Mouse (Mus musculus): ENCODE results near the gene Krtap5-1. TPM values are rescaled to one million over a fixed set of nuclear protein-coding genes. Genes with fewer than 3 reads are reported as not detected.
"Not testable (repeated sequence)": the region's sequence is repeated elsewhere in the genome, so short reads cannot be mapped to it uniquely, and the experiment has no call there.

Gene Krtap5-1
- not detected in 2 replicates for polyA plus RNA-seq (2014; fragmentation: Nextera tagmentation; extraction: Ambion mirVana)

GRCm38 (mm10) chr7:142297018-142297417 lies at the start of gene Krtap5-1:
TSS of gene Krtap5-1 (minus strand) at chr7:142297118.
- not testable (repeated sequence) for H3K36me3 ChIP-seq (ENCODE audit: control insufficient read depth, insufficient read depth, low read length); ATAC-seq; H3K27me3 ChIP-seq (replicated peaks; ENCODE audit: control insufficient read depth, insufficient read depth, low read length); H3K4me3 ChIP-seq (ENCODE audit: low read depth, low read length); H3K4me2 ChIP-seq (ENCODE audit: low read length); H3K27ac ChIP-seq (ENCODE audit: low read depth, low read length); H3K4me1 ChIP-seq (ENCODE audit: control insufficient read depth, insufficient read depth, low read length); H3K9ac ChIP-seq (ENCODE audit: low read length); DNase-seq (ENCODE audit: low spot score); H3K9me3 ChIP-seq (replicated peaks; ENCODE audit: control insufficient read depth, low read length)

- Histone ChIP-seq H3K9me3 (replicated peaks; ENCODE audit: control insufficient read depth, low read length) (no peaks in the 10 kb centered on the region), H3K9ac (ENCODE audit: low read length) (no peak overlapping the region), H3K4me2 (ENCODE audit: low read length) (no peak overlapping the region), H3K36me3 (ENCODE audit: control insufficient read depth, insufficient read depth, low read length) (no peaks in the 10 kb centered on the region), H3K4me1 (ENCODE audit: control insufficient read depth, insufficient read depth, low read length) (no peaks in the 10 kb centered on the region), H3K27me3 (replicated peaks; ENCODE audit: control insufficient read depth, insufficient read depth, low read length) (no peaks in the 10 kb centered on the region), H3K27ac (ENCODE audit: low read depth, low read length) (no peak overlapping the region), H3K4me3 (ENCODE audit: low read depth, low read length) (no peak overlapping the region)
- ATAC-seq (no peak), DNase-seq (ENCODE audit: low spot score) (no peak)
- WGBS = 80% methylated on average over 3 of the region's 3 CpGs
These were observed 45.3 kb upstream of the Krtap5-1 start for GRCm38 (mm10) chr7:142342247-142342640.

GRCm38 (mm10) chr7:142341564-142342246 lies 44.8 kb upstream of the Krtap5-1 start:
- DNase-seq (ENCODE audit: low spot score) = no peak
- no peaks in the 10 kb centered on the region for H3K4me1 ChIP-seq (ENCODE audit: control insufficient read depth, insufficient read depth, low read length)
- H3K27me3 ChIP-seq (replicated peaks; ENCODE audit: control insufficient read depth, insufficient read depth, low read length) = no peaks in the 10 kb centered on the region
- no peak for ATAC-seq
- no peaks in the 10 kb centered on the region for H3K9me3 ChIP-seq (replicated peaks; ENCODE audit: control insufficient read depth, low read length)
- H3K4me3 ChIP-seq (ENCODE audit: low read depth, low read length) = no peak overlapping the region
- H3K27ac ChIP-seq (ENCODE audit: low read depth, low read length) = no peak overlapping the region
- WGBS = 82% methylated on average over 10 of the region's 10 CpGs
- no peak overlapping the region for H3K4me2 ChIP-seq (ENCODE audit: low read length)
- H3K9ac ChIP-seq (ENCODE audit: low read length) = no peak overlapping the region
- H3K36me3 ChIP-seq (ENCODE audit: control insufficient read depth, insufficient read depth, low read length) = no peaks in the 10 kb centered on the region

- no peak overlapping the region for H3K9ac ChIP-seq (ENCODE audit: low read length)
- H3K4me2 ChIP-seq (ENCODE audit: low read length) = no peak overlapping the region
- no peak for ATAC-seq
- H3K27me3 ChIP-seq (replicated peaks; ENCODE audit: control insufficient read depth, insufficient read depth, low read length) = no peaks in the 10 kb centered on the region
- no peaks in the 10 kb centered on the region for H3K9me3 ChIP-seq (replicated peaks; ENCODE audit: control insufficient read depth, low read length)
- H3K4me1 ChIP-seq (ENCODE audit: control insufficient read depth, insufficient read depth, low read length) = no peaks in the 10 kb centered on the region
- no peak for DNase-seq (ENCODE audit: low spot score)
- no peaks in the 10 kb centered on the region for H3K36me3 ChIP-seq (ENCODE audit: control insufficient read depth, insufficient read depth, low read length)
- no peak overlapping the region for H3K4me3 ChIP-seq (ENCODE audit: low read depth, low read length)
- 59% methylated on average over 10 of the region's 10 CpGs for WGBS
- H3K27ac ChIP-seq (ENCODE audit: low read depth, low read length) = no peak overlapping the region
These were observed 43.5 kb upstream of the Krtap5-1 start for GRCm38 (mm10) chr7:142340269-142340970.

- DNase-seq (ENCODE audit: low spot score) (peak; percentile 29), ATAC-seq (no peak)
- H3K4me3 ChIP-seq (ENCODE audit: low read depth, low read length) = no peak overlapping the region
- H3K27ac ChIP-seq (ENCODE audit: low read depth, low read length) = no peak overlapping the region
- WGBS = 64% methylated on average over 8 of the region's 8 CpGs
- H3K9ac ChIP-seq (ENCODE audit: low read length) = no peak overlapping the region
- H3K4me2 ChIP-seq (ENCODE audit: low read length) = no peak overlapping the region
- no peaks in the 10 kb centered on the region for H3K27me3 ChIP-seq (replicated peaks; ENCODE audit: control insufficient read depth, insufficient read depth, low read length)
- no peaks in the 10 kb centered on the region for H3K36me3 ChIP-seq (ENCODE audit: control insufficient read depth, insufficient read depth, low read length)
- no peaks in the 10 kb centered on the region for H3K9me3 ChIP-seq (replicated peaks; ENCODE audit: control insufficient read depth, low read length)
- no peaks in the 10 kb centered on the region for H3K4me1 ChIP-seq (ENCODE audit: control insufficient read depth, insufficient read depth, low read length)
These were observed 38.2 kb upstream of the Krtap5-1 start for GRCm38 (mm10) chr7:142335151-142335550.

GRCm38 (mm10) chr7:142334246-142334645 lies 37.3 kb upstream of the Krtap5-1 start:
- no peak overlapping the region for H3K9ac ChIP-seq (ENCODE audit: low read length)
- H3K9me3 ChIP-seq (replicated peaks; ENCODE audit: control insufficient read depth, low read length) = no peaks in the 10 kb centered on the region
- H3K36me3 ChIP-seq (ENCODE audit: control insufficient read depth, insufficient read depth, low read length) = no peaks in the 10 kb centered on the region
- H3K4me1 ChIP-seq (ENCODE audit: control insufficient read depth, insufficient read depth, low read length) = no peaks in the 10 kb centered on the region
- no peak overlapping the region for H3K4me3 ChIP-seq (ENCODE audit: low read depth, low read length)
- H3K27ac ChIP-seq (ENCODE audit: low read depth, low read length) = no peak overlapping the region
- DNase-seq (ENCODE audit: low spot score) (peak; percentile 95), ATAC-seq (peak; percentile 84)
- H3K4me2 ChIP-seq (ENCODE audit: low read length) = no peak overlapping the region
- H3K27me3 ChIP-seq (replicated peaks; ENCODE audit: control insufficient read depth, insufficient read depth, low read length) = no peaks in the 10 kb centered on the region
- 6% methylated on average over 3 of the region's 3 CpGs for WGBS

- not testable (repeated sequence) for ATAC-seq
- 57% methylated on average over 3 of the region's 9 CpGs for WGBS
These were observed 35.8 kb upstream of the Krtap5-1 start for GRCm38 (mm10) chr7:142332741-142333140.

GRCm38 (mm10) chr7:142331281-142331680 lies 34.4 kb upstream of the Krtap5-1 start:
- no peaks in the 10 kb centered on the region for H3K9me3 ChIP-seq (replicated peaks; ENCODE audit: control insufficient read depth, low read length)
- H3K27ac ChIP-seq (ENCODE audit: low read depth, low read length) = no peak overlapping the region
- no peaks in the 10 kb centered on the region for H3K27me3 ChIP-seq (replicated peaks; ENCODE audit: control insufficient read depth, insufficient read depth, low read length)
- H3K4me3 ChIP-seq (ENCODE audit: low read depth, low read length) = no peak overlapping the region
- no peak overlapping the region for H3K9ac ChIP-seq (ENCODE audit: low read length)
- no peak for DNase-seq (ENCODE audit: low spot score)
- no peak for ATAC-seq
- WGBS = 85% methylated on average over 4 of the region's 4 CpGs
- no peak overlapping the region for H3K4me2 ChIP-seq (ENCODE audit: low read length)
- no peaks in the 10 kb centered on the region for H3K36me3 ChIP-seq (ENCODE audit: control insufficient read depth, insufficient read depth, low read length)
- H3K4me1 ChIP-seq (ENCODE audit: control insufficient read depth, insufficient read depth, low read length) = no peaks in the 10 kb centered on the region

More at GRCm38 (mm10) chr7:142332741-142333140, 35.8 kb upstream of the Krtap5-1 start:
- H3K4me2 ChIP-seq (ENCODE audit: low read length); H3K4me3 ChIP-seq (ENCODE audit: low read depth, low read length); H3K36me3 ChIP-seq (ENCODE audit: control insufficient read depth, insufficient read depth, low read length); H3K27ac ChIP-seq (ENCODE audit: low read depth, low read length); H3K9me3 ChIP-seq (replicated peaks; ENCODE audit: control insufficient read depth, low read length); DNase-seq (ENCODE audit: low spot score); H3K9ac ChIP-seq (ENCODE audit: low read length); H3K4me1 ChIP-seq (ENCODE audit: control insufficient read depth, insufficient read depth, low read length); H3K27me3 ChIP-seq (replicated peaks; ENCODE audit: control insufficient read depth, insufficient read depth, low read length): not testable (repeated sequence)

- no peaks in the 10 kb centered on the region for H3K9me3 ChIP-seq (replicated peaks; ENCODE audit: control insufficient read depth, low read length)
- no peaks in the 10 kb centered on the region for H3K27me3 ChIP-seq (replicated peaks; ENCODE audit: control insufficient read depth, insufficient read depth, low read length)
- no peak overlapping the region for H3K9ac ChIP-seq (ENCODE audit: low read length)
- 89% methylated on average over 9 of the region's 9 CpGs for WGBS
- H3K4me2 ChIP-seq (ENCODE audit: low read length) = no peak overlapping the region
- H3K4me1 ChIP-seq (ENCODE audit: control insufficient read depth, insufficient read depth, low read length) = no peaks in the 10 kb centered on the region
- DNase-seq (ENCODE audit: low spot score) (no peak), ATAC-seq (no peak)
- H3K36me3 ChIP-seq (ENCODE audit: control insufficient read depth, insufficient read depth, low read length) = no peaks in the 10 kb centered on the region
- H3K4me3 ChIP-seq (ENCODE audit: low read depth, low read length) = no peak overlapping the region
- no peak overlapping the region for H3K27ac ChIP-seq (ENCODE audit: low read depth, low read length)
These were observed 33.4 kb upstream of the Krtap5-1 start for GRCm38 (mm10) chr7:142330271-142330724.
